Mouse (Mus musculus) T-cell, adult 2 months (primary cell): ENCODE measurements around the gene Tgfbr2.
A peak's percentile ranks its signal among the peaks of the same experiment; 100 is the strongest.

Source experiments
- DNase-seq: peaks from one replicate; pipeline ENCODE4 v3.0.0; 2022; ENCODE audit warnings: low spot score

Gene Tgfbr2

DNA sequence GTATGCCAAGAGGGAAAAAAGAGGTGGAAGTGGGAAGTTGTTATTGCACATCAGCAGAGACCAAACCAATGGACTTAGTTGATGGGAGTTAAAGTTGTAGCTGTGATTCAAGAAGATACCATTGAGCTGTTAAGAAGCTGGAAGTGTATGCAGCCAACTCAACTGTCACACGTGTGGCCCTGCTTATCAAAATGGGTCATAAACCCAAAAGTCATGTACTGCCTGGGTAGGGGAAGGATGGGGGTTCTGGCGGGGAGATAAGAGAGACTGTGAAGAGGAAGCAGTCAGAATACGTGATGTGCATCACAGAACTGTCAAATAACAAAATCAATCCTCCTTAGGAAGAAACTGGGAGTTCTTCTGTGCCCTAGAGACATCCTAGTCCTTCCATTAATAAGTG, 15.1 kb downstream of the Tgfbr2 start:
- peak; percentile 63 for DNase-seq

DNA sequence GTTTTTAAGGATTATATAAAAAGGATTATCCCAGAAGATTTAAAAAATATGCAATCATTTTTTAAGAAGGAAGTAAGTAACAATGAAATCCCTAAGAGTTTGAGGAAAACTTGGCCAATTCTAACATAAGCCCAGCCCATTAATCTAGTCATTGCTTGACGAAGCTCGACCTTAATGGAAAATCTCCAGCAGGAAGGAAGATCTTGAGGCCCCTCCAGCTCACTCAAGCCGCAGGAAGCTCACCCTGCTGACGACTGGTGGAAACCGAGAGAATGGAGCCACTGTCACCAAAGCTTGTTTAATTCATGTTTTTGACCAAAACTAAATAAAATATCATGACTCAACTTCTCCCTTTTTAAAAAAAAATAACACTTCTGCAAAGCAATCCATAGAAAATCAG, 18.7 kb downstream of the Tgfbr2 start:
- DNase-seq: no peak

DNA sequence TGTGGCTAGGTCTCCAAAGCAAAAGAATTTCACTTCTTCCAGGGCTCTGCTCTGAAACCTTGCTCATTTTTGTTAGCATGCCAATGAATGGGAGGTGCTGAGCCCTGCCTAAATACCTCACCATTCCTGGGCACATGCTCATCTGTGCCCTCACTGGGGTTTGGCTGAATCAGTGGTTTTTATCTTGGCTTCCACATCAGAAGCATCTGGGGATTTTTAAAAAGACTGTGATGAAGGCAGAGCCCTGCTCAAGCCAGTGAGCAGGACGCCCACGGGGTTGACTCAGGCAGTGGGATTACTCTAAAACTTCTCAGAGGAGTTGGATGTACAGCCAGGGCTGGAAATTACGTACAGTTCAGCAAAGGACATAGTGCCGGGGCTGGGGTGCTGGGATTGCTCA, 22.3 kb downstream of the Tgfbr2 start:
- peak; percentile 59 for DNase-seq

DNA sequence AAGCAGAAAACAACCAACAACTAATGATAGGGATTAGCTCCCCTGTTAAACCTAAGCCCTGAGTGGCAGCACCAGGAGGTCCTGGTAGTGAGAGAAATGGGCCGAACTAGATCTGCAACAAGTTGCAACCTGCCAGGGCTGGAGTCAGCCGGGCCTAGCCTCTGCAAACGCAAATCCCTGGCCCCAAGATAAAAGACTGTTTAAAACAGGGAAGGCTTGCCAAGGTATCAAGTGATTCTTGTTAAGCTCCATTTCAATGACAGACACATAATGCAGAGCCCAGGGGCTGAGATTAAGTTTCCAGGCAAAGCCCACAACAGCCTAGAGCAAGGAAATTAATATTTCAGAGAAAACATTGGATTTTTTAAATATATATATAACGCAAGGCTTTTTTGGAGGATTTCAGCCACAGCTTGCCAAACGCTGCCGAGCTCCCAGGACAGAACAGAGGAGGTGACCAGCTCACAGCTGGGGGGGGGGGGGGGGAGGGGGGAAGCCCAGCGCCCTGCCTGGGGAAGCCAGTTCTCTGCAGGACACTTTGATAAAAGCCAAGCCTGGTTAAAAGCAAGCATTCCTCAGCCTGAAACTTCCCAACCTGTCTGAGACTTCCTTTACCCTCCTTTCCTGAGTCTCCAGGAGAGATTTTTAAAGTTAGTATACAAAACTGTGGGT, 24.3 kb downstream of the Tgfbr2 start:
- no peak for DNase-seq

DNA sequence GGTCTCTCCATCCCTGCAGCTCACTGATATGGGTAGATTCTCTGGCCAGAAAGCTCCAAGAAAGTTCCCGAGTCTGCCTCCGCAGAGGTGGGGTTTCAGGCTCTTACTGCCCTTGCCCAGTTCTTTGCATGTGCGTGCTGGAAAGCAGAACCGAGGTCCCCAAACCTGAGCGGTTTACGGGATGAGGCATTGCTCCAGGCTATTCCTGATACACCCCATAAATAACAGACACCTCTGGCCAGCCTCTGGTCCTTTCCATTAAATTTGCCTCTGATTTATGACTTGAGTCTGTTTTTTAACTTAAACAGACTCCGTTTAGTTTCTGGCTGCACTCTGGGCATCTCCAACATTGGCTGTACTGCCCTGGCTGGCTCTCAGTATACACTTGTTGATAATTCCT, 26.4 kb downstream of the Tgfbr2 start:
- no peak for DNase-seq

DNA sequence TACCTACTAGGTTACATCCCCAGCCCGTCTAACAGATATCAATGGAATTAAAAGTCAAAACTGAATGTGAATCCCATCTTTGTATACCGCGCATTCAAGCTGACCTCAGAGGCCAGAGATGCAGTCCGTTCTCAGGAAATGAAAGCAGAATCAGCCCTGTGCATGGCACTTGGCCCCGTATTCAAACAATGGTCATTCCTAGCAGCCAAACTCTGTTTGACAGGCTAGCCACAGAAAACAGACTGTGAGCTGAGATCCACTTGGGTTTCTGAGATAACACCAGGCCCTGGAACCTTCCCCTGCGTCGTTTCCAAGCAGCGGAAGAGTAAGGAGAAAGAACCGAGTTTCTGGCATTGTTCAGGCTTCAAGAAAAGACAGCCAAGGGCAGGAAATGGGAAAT, 28.9 kb downstream of the Tgfbr2 start:
- no peak for DNase-seq

DNA sequence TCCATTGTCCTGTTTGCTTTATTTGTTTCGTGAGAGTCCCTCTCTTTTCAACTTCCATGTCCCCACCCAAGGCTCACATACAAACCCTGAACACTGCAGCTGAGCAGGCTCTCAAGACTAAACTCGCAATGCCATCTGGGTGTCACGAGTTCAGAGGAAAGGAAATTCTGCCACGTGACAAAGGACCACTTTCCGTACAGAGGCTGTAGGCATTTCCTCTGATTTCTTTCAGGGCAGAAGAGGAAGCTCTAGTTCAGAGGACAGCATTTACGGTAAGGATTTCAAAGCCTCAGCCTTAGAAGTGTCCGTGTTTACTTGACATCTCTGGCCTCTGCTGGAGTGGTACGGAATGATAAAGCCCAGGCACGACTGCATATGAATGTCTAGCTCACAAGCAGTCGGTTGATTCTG, 29.9 kb downstream of the Tgfbr2 start:
- DNase-seq: peak; percentile 78

DNA sequence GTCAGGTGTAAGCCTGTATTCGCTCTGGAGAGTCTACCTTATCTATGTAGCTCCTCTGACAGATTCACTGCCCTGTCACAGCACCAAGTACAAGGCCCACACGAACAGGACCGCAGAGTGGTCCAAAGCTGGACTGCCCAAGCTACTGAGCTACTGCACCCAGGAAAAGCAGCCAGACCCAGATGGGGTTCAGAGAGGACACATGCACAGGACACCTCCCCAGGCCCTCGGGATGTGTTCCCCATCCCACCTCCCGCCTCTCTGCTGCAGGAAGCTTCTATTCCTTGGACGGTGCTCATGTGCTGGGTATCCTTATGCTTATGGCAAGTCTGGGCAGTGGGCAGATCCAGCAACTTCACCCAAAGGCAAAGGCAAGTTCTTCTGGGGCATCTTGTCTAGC, 34.7 kb downstream of the Tgfbr2 start:
- DNase-seq: no peak

DNA sequence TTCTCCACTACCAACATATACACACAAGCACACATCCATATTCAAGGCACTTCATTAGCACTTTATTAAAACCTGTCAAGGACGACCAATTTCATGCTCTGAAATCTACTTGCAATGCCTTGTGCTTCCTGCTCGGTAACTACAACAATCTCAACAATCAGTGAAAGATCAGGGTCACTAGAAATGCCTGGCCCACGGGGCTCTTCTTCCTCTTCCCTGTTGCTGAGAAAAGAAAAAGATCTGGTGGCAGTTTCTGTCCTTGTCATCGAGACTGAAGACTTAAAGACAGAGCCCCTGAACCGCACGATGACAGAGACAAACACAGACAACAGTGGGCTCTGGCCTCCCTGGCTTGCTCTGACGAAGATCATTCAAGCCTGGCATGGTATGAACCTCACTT, 35.6 kb downstream of the Tgfbr2 start:
- DNase-seq: peak; percentile 31

DNA sequence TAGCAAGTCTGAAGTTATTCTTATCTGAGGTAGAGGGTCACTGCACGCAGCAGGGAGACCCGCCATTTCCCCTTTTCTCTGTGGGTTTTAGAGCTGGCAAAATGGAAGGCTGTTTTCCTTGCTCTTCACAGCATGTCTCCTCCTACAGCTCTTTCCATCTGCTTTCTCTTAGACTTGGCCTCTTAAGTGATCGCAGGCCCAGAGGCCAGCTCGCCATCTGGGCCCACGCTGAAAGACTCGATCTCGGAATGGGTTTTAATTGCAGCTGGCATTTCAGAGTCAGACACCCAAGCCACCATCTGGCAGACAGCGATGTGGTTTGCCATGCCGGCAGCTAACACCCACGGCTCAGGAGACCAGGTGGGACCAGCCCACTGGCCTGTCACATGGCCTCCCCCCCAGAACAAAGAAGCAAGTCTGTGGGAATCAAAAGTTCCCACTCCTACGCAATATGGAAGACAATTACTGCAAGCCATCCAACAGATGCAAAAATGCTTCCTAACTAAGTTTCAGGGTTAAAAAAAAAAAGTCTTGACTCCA, 36.5 kb downstream of the Tgfbr2 start:
- DNase-seq: peak; percentile 45

DNA sequence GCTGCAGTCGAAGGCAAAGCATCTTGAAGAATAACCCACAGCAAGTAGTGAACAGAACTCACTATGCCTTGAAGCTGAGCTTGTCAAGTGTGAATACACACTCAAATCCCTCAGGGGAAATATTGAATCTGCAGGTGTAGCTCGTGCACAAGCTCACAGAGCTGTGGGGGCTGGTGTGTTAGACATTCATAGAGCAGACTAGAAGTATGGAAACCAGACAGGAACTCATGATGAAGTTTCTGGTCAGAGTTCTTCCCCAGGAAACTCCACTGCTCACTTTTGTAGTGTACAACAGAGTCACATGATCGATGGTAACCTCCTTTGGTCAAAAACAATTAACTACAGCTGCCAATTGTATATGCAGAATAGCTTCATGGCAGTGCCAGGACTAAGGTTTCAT, 37.5 kb downstream of the Tgfbr2 start:
- DNase-seq: no peak

DNA sequence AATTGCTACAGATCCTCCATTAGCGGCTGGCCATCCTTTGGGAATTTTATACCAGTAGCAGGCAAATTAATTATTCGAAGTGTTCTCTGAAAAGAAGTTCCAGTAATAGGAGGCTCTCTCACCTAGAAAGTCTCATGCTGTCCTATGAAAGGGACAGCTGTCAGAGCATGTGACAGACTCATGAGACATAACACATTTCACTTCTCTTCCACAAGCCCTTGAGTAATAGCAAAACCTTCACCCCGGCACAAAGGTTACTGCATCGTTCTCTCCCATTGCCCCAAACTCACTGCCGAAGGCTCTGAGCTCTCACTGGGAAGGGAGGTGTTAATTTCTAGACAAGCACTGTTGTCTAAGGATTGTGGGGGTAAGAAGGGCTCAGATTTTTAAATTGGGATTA, 38.3 kb downstream of the Tgfbr2 start:
- no peak for DNase-seq

DNA sequence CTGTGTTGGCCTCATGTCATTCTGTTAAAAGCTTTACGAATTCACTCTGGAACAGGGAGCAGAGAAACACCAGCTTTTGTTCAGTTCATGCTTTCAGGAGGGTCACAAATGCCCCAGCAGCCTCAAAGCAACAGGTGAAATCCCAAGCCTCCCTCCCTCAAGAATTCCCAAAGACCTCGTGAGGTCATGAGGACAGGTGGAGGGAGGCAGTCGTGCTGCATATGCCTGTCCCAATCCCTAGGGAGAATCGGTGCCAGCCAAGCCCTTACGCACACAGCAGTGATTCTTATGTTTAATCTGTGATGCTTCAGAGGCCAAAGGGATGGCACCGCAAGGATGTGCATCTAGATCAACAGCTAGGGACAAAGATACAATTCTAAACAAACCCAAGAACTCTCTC, 39.0 kb downstream of the Tgfbr2 start:
- no peak for DNase-seq

DNA sequence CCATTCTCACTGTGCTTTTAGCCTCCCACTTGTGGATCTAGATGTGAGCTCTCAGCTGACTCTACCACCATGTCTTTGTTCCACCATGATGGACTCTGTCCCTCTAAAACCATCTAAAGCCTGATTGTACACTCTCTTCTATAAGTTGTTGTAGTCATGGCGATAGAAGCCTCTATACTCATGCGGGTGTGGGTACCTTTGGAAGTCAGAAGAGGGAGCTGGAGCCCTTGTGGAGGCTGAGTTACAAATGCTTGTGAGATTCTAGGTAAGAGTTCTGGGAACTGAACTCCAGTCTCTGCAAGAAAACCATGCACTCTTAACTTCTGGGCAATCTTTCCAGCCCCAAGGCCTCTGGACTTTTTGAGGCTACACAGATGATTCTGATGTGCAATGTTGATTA, 40.7 kb downstream of the Tgfbr2 start:
- peak; percentile 49 for DNase-seq

DNA sequence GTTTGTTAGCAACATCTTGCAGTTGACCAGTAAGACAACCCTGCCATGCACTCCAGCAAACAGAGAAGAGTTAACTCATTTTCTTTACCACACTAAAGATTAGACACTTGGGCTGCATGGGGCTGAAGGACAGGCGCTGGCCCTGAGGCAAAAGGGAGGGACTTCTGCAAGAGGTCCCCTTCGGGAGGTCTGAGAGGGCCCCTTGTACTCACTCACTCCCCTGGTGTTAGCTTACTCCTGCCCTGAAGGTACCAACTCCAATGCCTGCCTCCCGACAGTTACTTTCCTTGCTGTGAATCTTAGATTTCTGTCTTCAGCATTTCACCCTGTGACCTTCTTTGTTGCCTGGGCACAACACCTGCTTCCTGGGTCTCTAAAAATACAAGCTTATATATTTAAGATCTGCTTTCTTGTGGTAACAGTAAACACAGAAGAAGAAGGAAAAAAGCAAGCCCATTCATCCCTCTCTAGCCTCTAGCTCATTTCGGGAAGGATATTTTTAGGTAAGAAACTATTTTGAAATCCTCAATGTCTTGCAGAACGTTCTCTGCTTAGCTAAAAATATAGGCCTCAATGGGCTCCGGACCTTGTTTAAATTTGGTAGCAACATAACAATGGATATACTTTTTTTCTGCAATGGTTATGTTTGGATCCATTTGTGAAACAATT, 41.7 kb downstream of the Tgfbr2 start:
- DNase-seq: no peak

DNA sequence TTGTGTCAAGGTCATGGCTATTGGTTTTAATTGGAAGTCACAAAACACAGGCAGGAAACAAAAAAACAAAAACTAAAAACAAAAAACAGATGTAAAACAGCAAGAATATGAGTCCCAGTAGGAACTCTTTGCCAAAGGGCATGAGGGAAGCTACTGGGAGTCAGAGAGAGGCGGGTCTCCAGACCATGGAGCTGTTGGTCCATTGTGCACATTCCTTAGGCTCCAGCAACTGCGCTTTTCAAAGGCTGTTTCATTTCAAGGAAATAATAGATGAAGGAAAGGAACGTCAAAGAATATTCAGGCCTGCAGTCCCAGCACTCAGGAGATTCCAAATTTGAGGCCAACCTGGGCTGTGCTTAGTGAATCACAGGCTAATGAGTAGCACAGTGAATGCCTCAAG, 46.3 kb downstream of the Tgfbr2 start:
- DNase-seq: no peak

DNA sequence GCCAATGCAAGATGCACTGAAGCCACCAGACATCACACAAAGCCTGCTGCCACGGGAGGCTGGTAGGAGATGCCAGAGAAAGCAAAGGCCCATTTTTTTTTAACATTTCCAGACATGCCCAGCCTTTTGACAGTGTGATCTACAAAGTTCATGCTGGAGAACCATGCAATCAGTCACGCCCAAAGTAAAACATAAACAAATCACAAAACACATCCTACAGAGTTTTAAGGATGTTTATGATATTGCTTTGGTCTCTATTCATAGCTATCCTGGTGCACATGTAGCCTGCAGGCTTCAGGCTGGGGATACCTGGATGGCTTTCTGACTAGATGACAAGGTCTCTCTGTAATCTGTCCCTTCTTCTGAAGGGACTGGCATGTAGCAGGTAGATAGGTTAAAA, 46.8 kb downstream of the Tgfbr2 start:
- no peak for DNase-seq

DNA sequence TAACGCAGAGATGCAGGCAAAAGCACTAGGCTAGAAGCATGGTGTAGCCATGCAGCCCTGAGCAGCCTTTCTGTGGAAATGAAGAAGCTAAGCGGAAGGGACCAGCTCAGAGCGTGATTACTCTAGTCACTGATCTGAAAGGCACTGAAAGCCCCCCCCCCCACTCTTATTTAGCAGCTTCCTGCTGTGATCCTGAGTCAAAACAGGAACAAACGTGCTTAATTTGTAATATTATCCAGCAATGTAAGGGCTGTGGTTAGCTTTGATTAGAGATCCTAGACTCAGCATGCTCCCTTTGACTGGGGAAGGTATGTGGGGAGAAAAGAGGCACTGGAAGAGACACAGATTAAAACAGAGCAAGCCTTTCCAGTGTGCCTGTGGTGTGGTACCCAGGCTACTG, 48.7 kb downstream of the Tgfbr2 start:
- no peak for DNase-seq

DNA sequence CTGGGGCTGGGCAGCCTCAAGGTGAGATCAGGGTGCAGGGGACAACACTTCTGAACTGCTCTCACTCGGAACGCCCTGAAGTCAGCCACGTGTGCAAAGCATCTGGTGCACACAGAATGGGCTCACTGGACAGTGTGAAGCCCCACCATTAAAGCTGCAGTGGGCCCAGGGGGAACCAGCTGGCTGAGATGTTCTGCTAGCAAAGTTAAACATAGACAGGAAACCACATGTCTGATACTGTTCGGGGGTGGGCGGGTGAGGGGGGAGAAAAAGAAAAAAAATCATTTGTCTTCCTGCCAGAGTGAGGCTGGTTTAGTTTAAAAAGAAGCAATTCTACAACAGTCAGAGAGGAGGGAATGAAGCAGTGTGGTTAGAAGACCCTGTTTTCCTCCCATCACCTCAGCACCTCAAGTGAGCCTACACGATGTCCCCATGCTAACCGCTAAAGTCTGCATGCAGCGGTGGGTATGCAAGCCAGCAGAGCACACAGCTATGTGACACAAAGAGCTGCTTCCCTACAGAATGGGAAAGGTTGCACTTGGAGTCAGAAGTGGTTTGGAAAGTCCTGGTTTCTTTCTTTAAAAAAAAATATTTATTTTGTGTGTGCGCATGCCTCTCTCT, 52.1 kb downstream of the Tgfbr2 start:
- peak; percentile 55 for DNase-seq

DNA sequence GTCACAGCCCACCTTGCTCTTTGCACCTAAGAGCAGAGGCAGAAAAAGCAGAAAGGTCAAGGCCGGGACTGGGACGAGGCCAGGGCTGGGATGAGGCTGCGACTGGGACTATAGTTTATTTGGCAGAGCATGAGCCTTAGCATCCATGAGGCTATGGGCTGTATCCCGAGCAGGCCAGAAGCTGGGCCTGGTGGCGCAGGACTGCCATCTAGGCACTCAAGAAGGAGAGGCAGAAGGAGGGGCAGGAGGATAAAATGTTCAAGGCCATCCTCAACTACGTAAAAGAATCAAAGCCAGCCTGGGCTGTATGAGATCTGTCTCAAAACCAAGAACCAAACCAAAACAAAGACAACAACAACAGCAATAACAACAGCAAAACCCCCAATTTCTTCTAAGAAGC, 52.6 kb downstream of the Tgfbr2 start:
- no peak for DNase-seq

DNA sequence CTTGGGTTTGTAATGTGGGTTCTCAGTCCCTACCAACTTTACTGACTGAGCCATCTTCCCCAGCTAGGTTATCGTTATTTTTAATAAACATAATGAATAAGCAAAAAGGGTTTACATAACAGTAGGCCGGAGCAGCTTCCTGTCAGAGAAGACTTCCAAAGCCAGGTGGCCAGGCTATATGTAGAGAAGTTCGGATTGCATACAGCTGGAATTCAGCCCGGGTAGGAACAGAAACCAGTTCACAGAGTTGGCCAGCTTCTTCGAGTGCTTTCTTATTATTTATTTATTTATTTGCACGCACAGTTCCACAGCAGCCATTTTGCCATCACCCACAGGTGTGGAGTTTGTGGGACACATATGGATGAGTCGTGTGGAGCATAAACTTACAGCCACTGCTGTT, 53.7 kb downstream of the Tgfbr2 start:
- no peak for DNase-seq

DNA sequence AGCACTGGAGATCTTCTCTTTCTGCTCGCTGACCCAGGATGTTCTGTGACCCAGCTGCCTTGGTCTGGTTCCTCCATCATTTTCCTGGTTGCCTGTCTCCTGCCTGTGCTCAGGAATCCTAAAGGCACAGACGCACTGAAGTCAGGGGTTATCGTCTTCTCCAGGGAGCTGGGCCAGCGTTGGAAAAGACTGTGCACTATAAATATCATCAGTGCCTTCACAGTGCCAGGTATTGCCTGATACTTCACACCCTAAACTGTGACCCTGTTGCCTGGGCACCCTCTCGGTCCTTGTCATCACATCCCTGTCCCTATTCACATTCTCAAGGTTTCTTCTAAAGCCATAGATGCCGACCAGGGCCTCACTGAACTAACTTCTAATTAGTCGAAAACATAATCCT, 55.2 kb downstream of the Tgfbr2 start:
- no peak for DNase-seq

DNA sequence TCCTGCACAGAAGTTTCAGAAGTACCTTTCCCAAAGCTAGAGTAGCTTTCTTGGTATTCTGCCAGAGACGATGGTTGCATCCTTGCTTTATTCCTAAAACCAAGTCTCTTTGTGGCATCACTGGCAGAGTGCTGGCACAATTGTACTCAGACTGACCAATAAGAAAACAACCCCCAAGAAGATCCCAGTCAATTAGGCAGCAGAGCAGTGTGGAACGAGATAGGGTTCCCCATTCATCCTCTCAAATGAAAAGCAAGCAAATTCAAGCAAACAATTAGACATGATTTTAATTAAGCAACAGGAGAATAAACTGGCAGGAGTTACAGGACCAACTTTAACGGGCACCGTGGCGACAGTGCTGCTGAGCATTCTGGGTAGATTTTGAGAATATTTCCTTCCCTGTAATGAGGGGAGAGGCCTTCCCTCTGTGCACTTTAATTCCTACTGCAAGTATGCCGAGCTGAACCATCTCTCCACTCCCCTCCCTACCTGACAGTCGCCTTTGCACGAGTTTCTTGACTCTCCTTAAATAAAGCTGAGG, 56.8 kb downstream of the Tgfbr2 start:
- no peak for DNase-seq
